Mouse (Mus musculus) megakaryocyte, embryonic 14.5 days (primary cell): Measurements from ENCODE around the gene Higd1c. TPM values are rescaled to one million over a fixed set of nuclear protein-coding genes. Genes with fewer than 3 reads are reported as not detected.

Experiments used
- H3K27me3 ChIP-seq: replicated peaks from 2 replicates; pipeline ENCODE3; 2012; ENCODE audit warnings: inconsistent platforms
- H3K36me3 ChIP-seq: replicated peaks from 2 replicates; pipeline ENCODE3; 2012; ENCODE audit warnings: low read length, inconsistent platforms, mixed read lengths
- H3K4me1 ChIP-seq: 2 replicates; pipeline ENCODE4 v1.6.1; 2012; ENCODE audit warnings: inconsistent platforms
- H3K4me3 ChIP-seq: replicated peaks from 2 replicates; pipeline ENCODE3; 2012; ENCODE audit warnings: moderate library complexity, mild to moderate bottlenecking, inconsistent platforms
- H3K9me3 ChIP-seq: 2 replicates; pipeline ENCODE4 v1.6.1; 2012; ENCODE audit warnings: inconsistent platforms
- FLI1 ChIP-seq: IDR thresholded peaks from 2 replicates; pipeline ENCODE4 v1.6.1; 2012; ENCODE audit warnings: low read length, inconsistent platforms, mixed read lengths
- GATA1 ChIP-seq: IDR thresholded peaks from 3 replicates; pipeline ENCODE4 v1.6.1; 2012; ENCODE audit warnings: mixed read lengths, low read length, inconsistent platforms, borderline replicate concordance
- polyA plus RNA-seq: library from polyadenylated mRNA; stranded (reverse); fragments of >175 nt; gene quantifications from 2 replicates; pipeline ENCODE4 v1.2.3, GENCODE M21; 2012; ENCODE audit warnings: low replicate concordance; ENCODE audit not compliant: insufficient read depth

Gene Higd1c
- polyA plus RNA-seq, 1 experiment = not detected

DNA sequence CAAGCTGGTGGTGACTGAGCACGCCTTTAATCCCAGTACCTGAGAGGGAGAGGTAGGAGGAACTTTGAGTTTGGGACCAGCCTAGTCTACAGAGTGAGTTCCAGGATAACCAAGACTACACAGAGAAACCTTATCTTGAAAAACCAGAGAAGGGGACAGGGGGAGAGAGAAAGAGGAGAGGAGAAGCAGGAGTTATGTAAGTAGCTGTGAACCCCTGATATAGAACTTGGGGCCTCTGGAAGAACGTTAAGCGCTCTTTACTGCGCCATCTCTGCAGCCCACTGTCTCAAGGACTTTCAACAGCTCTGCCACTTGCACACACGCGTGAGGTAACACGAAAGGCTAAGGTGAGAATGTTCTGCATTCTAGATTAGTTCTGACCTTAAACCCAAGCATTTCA, 27.3 kb downstream of the Higd1c start:
- H3K36me3 ChIP-seq = peaks cover 51% of the 10 kb centered on the region
- no peaks in the 10 kb centered on the region for H3K27me3 ChIP-seq
- H3K4me3 ChIP-seq = no peak overlapping the region
- H3K9me3 ChIP-seq = no peaks in the 10 kb centered on the region
- no peak for TF ChIP-seq FLI1
- no peak for TF ChIP-seq GATA1
- H3K4me1 ChIP-seq = peaks cover 30% of the 10 kb centered on the region

DNA sequence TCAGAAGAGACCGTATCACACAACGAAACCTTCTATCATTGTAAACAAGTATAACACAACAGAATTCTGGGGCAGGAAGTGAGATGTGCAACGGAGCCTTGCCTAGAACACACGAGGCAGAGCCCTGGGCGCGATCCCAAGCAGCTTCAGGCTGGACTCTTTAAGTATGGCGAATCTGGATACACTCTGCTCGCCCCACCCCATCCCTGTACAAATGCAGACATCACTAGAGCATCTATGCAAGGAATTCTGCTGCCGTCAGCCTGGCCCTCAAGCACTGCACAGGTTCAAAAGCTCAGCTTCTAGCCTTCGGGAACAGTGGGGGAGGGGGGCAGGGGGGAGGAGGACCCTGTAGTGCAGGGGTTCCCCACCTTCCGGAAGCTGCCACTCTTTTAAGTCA, 28.7 kb downstream of the Higd1c start:
- TF ChIP-seq FLI1 (no peak), GATA1 (no peak)

DNA sequence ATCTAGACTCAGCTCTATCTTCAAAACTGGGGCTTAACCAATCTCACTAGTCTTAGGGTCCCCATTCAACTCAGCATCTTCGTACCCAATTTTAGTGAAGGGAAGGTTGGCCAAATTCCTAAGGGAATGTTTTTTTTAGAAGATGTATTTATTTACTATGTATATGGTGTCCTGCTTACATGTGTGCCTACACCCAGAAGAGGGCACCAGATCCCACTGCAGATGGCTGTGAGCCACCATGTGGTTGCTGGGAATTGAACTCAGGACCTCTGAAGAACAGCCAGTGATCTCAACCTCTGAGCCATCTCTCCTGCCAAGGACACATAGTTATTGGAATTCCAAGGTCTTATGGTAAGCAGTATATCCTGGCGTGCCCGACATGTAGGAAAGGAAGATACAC, 31.2 kb downstream of the Higd1c start:
- Histone ChIP-seq H3K36me3 (peaks cover 85% of the 10 kb centered on the region), H3K4me3 (peak overlapping the region; percentile 30), H3K4me1 (peaks cover 34% of the 10 kb centered on the region), H3K9me3 (no peaks in the 10 kb centered on the region), H3K27me3 (no peaks in the 10 kb centered on the region)
- TF ChIP-seq GATA1 = no peak
- no peak for TF ChIP-seq FLI1

More for the DNA sequence above, 28.7 kb downstream of the Higd1c start:
- Histone ChIP-seq H3K4me3 (no peak overlapping the region), H3K4me1 (peaks cover 33% of the 10 kb centered on the region), H3K36me3 (peaks cover 63% of the 10 kb centered on the region), H3K27me3 (no peaks in the 10 kb centered on the region), H3K9me3 (no peaks in the 10 kb centered on the region)

DNA sequence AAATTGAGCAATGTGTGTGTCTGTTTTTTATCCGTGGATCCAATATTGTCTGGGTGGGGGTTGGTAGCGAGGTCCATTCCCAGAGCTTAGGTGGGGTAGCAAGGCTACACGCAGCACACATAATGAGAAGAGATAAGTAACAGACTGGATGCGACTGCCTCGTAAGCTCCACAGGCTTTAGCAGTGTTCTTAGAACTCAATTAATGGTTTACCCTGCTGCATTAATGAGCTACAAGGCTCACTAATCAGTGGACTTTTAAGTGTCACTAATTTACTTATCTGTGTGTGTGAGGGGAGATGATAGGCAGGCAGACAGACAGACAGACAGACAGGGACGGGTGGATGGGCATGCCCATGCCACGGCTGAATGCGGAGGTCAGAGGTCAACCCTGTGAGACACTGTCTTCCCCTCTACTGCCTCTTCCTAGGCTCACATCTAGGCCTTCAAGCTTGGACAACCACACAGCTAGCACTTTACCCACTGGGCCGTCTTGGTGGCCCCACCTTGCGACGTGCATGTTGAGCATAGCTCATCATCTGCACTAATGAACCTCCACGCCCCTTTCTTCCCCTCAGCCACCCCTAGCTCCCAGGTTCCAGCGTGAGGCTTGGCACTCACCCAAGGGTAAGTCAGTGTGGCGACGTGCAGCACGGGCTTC, 36.4 kb downstream of the Higd1c start:
- no peak overlapping the region for H3K4me3 ChIP-seq

DNA sequence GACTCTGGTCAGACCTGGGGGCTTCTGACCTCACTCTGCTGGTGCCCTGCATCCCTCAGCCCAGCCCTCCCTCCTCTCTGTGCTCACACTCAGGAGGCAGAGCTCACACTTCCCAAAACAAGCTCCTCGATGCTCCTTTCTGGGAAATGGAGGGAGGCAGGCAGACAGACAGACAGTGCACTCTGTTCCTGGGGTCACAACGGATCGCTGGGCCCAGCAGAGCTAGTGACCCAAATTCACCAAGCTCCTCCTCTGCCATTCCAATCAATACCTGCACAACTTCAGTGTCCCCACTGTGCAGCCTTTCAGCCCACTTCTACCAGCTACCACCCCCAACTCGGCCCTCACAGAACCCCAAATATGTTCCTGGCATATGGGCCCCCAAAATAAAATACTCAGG, 37.5 kb downstream of the Higd1c start:
- no peaks in the 10 kb centered on the region for H3K27me3 ChIP-seq
- H3K4me1 ChIP-seq = peaks cover 36% of the 10 kb centered on the region
- H3K4me3 ChIP-seq = no peak overlapping the region
- no peak for TF ChIP-seq FLI1
- no peak for TF ChIP-seq GATA1
- no peaks in the 10 kb centered on the region for H3K9me3 ChIP-seq
- H3K36me3 ChIP-seq = peaks cover 95% of the 10 kb centered on the region

More for the DNA sequence above, 36.4 kb downstream of the Higd1c start:
- H3K4me1 ChIP-seq = peaks cover 31% of the 10 kb centered on the region
- peaks cover 100% of the 10 kb centered on the region for H3K36me3 ChIP-seq
- no peak for TF ChIP-seq GATA1
- TF ChIP-seq FLI1 = no peak
- no peaks in the 10 kb centered on the region for H3K9me3 ChIP-seq
- no peaks in the 10 kb centered on the region for H3K27me3 ChIP-seq

DNA sequence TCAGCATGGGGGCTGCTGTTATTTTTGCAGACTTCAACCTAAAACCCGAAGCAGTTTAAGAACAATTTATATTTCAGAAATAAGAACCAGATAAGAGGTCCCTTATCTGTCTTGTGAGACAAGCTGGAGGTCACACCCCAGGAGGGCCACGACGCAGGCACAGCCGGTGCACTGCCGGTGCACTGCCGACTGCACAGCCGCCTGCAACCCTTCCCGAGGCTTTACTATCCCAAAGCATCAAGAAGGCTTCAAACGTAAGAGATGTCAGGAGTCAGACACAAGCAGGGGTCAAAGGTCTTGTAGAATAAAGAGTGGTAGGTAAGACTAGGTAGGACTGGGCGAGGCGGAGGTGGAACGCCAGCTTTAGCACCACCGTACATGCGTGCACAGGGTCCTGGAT, 38.0 kb downstream of the Higd1c start:
- TF ChIP-seq GATA1 = no peak
- no peak for TF ChIP-seq FLI1
- H3K36me3 ChIP-seq = peaks cover 93% of the 10 kb centered on the region
- H3K9me3 ChIP-seq = no peaks in the 10 kb centered on the region
- H3K27me3 ChIP-seq = no peaks in the 10 kb centered on the region
- H3K4me1 ChIP-seq = peaks cover 41% of the 10 kb centered on the region
- no peak overlapping the region for H3K4me3 ChIP-seq

DNA sequence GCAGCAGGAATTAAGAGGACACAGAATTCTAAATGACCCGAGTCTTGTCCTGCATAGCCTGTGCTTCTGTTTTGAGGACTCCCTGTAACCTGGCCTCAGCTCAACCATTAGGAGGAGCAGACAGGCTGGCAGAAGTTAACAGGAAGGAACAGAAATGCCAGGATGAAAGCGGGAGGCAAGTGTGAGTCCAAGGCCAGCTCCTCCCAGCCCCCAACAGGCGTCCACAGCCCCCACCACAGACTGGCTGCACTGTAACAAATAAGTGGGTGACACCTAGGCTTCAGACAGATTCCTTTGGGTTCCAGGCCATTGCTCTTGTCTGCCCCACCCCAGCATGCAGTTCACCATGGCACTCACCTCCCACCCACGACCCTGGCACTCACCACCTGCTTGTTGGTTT, 38.5 kb downstream of the Higd1c start:
- Histone ChIP-seq H3K4me3 (no peak overlapping the region), H3K27me3 (no peaks in the 10 kb centered on the region), H3K9me3 (no peaks in the 10 kb centered on the region), H3K4me1 (peaks cover 43% of the 10 kb centered on the region), H3K36me3 (peaks cover 91% of the 10 kb centered on the region)
- TF ChIP-seq FLI1 (no peak), GATA1 (no peak)

DNA sequence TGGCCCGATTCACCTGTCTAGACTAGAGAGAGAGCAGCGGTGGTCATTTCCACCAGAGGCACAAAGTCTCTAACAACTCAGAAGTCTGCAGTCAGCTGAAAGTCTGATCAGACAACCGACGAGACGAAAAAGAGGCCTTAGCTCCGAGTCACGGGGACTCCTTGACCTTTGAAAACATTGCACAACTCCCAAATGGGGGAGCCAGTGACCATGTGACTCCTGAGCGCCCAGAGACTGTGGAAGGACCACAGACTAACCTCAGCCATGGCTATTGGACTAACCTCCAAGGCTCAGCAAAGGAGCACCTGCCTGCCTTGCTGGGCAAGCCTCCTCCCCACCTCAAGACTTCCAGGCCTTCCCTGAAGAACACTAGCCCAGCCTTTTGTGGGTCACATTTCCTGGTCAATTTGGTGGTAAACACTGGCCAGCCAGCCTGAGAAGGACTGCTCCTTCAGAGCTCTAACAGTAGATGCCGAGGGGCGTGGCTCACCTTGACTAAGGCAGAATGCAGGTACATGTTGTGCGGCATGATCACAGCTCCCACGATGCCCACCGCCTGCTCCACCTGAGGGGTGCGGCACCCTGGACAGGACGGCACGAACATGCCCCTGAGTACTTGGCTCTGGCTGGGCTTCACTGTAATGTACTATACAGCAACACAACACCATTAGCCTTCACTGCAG, 39.1 kb downstream of the Higd1c start:
- H3K9me3 ChIP-seq = no peaks in the 10 kb centered on the region
- no peaks in the 10 kb centered on the region for H3K27me3 ChIP-seq
- H3K36me3 ChIP-seq = peaks cover 91% of the 10 kb centered on the region
- peak overlapping the region; percentile 53 for H3K4me3 ChIP-seq
- peaks cover 50% of the 10 kb centered on the region for H3K4me1 ChIP-seq
- TF ChIP-seq GATA1 (no peak), FLI1 (no peak)

DNA sequence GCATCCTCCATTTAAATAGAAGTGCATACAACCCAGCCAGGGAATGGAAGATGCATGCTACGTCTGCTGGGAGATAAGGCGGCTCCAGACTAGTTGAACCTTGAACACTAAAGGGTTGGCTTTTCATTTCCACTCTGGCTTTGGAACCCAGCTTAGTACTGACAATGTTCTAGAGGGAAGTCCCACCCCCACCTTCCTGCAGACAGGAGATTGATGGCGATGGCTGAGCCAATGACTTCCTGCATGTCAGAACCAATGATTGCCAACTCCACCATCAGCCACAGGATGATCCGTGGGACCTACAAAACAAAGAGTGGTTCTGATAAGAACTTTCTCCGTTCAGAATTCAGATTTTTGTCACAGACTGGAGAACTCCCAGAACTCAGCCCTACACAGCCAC, 41.7 kb downstream of the Higd1c start:
- Histone ChIP-seq H3K9me3 (no peaks in the 10 kb centered on the region), H3K4me3 (no peak overlapping the region), H3K36me3 (peaks cover 87% of the 10 kb centered on the region), H3K4me1 (peaks cover 64% of the 10 kb centered on the region), H3K27me3 (no peaks in the 10 kb centered on the region)
- TF ChIP-seq FLI1 (no peak), GATA1 (no peak)

DNA sequence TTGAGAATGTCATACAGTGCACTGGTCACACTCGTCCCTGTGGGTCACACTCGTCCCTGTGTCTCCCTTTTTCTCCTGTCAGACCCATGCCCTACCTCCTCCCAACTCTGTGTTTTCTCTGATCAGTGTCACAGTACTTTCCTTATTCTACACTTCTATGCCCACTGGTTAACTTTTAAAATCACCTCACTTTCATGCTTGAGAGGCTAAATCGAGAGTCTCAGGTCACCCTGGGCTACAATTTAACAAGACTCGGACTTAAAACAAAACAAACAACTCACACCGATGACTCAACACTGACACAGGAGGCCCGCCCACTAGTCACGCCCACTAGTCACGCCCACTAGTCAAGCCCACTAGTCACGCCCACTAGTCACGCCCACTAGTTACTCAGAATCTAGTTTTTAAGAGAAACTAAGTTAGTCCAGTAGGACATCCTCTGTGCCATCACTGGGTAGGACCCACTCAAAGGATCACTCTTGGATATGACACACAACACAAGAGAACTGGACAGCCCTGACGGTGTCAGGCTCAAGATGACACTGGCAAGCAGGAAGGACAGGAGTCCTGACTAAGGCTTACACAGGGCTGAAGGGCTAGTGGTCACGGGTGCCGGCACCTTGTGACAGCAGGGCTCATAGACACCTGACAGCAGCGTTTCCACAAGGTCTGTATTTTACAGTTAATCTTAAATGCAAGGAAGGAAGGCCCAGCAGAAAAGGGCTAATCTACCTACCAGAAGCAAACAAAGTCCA, 46.8 kb downstream of the Higd1c start:
- TF ChIP-seq GATA1 (no peak), FLI1 (no peak)
- Histone ChIP-seq H3K36me3 (peaks cover 47% of the 10 kb centered on the region), H3K4me1 (peaks cover 84% of the 10 kb centered on the region), H3K9me3 (no peaks in the 10 kb centered on the region), H3K4me3 (peak overlapping the region; percentile 81), H3K27me3 (no peaks in the 10 kb centered on the region)
